Mouse (Mus musculus): ENCODE data around the gene Olfr545. TPM values are rescaled to one million over a fixed set of nuclear protein-coding genes. Genes with fewer than 3 reads are reported as not detected.
A peak's percentile ranks its signal among the peaks of the same experiment; 100 is the strongest.
"Not testable (repeated sequence)": the region's sequence is repeated elsewhere in the genome, so short reads cannot be mapped to it uniquely, and the experiment has no call there.

Gene Olfr545
- polyA plus RNA-seq, 1 experiment from 2014 or later = 0.05 TPM

DNA sequence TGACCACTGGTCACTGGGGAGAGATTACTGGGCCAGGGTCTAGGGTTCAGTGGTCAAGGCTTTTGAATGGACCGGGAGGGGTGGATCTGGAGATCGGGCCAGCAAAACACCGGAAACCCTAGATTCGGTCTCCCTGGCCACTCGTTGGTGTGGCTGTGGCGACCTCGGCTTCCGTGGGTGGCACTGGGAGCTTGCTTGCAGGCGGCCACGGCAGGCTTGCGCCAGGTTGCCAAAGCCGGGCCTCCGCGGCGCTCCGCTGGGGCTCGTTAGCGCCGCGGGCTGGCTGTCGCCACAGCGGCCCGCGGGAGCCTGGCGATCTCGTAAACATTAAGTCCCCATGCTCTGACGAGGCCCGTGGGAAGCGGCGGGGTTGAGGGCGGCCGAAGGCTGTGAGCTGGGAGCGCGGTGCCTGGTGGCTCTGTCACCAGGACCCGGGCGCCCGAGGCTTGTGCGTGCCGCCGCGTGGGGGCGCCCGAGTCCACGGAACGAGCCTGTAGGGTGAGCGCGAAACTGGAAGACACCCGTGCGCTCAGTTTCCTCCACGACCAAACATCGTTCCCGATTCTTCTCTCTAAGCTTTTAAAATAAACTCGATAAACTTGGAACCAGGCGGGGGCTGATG, 13.6 kb upstream of the Olfr545 start:
- H3K4me1 ChIP-seq (replicated peaks; ENCODE audit: control insufficient read depth, insufficient read depth, low read length) = no peaks in the 10 kb centered on the region
- H3K36me3 ChIP-seq (ENCODE audit: control insufficient read depth, insufficient read depth, low read length) = no peaks in the 10 kb centered on the region
- no peak overlapping the region for H3K27ac ChIP-seq (ENCODE audit: low read depth)
- ATAC-seq (replicated peaks; ENCODE audit: low FRiP score, low TSS enrichment, low read depth) = peak; percentile 95
- H3K27me3 ChIP-seq (replicated peaks; ENCODE audit: control insufficient read depth, insufficient read depth, low read length) = no peaks in the 10 kb centered on the region
- H3K9ac ChIP-seq (ENCODE audit: low read length) = peak overlapping the region; percentile 60
- peak; percentile 95 for DNase-seq (ENCODE audit: low spot score)
- no peaks in the 10 kb centered on the region for H3K9me3 ChIP-seq (ENCODE audit: control insufficient read depth, low read length)
- peak overlapping the region; percentile 93 for H3K4me2 ChIP-seq (ENCODE audit: low read length)
- peak overlapping the region; percentile 41 for H3K4me3 ChIP-seq (ENCODE audit: low read depth, low read length)
- WGBS = 1% methylated on average over 54 of the region's 54 CpGs

DNA sequence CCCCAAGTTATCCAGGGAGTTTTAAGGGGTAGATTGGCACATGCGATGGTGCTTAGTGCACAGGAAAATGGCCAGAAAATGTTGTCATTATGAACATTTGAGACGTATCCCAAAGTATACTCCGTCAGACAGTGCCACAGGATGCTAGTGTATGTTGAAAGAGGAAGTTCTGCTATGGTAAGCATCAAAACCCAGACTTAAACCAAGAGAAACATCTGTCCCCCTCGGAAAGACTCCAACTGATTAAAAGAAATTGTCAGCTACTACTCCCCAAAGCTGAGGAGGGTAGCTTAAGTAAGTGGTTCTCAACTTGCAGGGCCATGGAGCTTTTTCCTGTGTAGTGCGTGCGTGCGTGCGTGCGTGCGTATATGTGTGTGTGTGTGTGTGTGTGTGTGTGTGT, 12.6 kb upstream of the Olfr545 start:
- Histone ChIP-seq H3K4me3 (ENCODE audit: low read depth, low read length) (no peak overlapping the region), H3K4me2 (ENCODE audit: low read length) (no peak overlapping the region), H3K27ac (ENCODE audit: low read depth) (no peak overlapping the region), H3K27me3 (replicated peaks; ENCODE audit: control insufficient read depth, insufficient read depth, low read length) (no peaks in the 10 kb centered on the region), H3K4me1 (replicated peaks; ENCODE audit: control insufficient read depth, insufficient read depth, low read length) (no peaks in the 10 kb centered on the region), H3K36me3 (ENCODE audit: control insufficient read depth, insufficient read depth, low read length) (no peaks in the 10 kb centered on the region), H3K9me3 (ENCODE audit: control insufficient read depth, low read length) (no peaks in the 10 kb centered on the region), H3K9ac (ENCODE audit: low read length) (no peak overlapping the region)
- 89% methylated on average over 10 of the region's 10 CpGs for WGBS
- no peak for DNase-seq (ENCODE audit: low spot score)
- ATAC-seq (replicated peaks; ENCODE audit: low FRiP score, low TSS enrichment, low read depth) = no peak

DNA sequence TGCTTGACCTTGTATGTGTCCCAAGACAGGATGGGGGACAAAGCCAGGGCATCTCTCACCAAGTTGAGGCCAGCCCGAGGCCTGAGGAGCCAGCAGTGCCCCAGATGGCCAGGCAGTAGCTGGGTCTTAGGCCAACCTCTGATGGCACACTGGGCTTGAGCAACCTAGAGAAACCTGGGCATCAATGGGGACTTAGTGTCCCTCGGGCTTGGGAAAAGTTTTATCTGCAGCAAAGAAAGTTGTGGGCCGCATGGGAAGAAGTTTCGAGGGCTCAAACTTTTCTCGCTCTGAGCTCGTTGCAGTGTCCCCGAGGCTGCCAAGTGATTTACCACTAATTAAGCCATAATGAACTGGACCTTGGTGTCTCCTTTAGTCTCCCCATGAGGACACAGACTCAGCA, 10.4 kb upstream of the Olfr545 start:
- Histone ChIP-seq H3K27ac (ENCODE audit: low read depth) (no peak overlapping the region), H3K4me3 (ENCODE audit: low read depth, low read length) (no peak overlapping the region), H3K4me1 (replicated peaks; ENCODE audit: control insufficient read depth, insufficient read depth, low read length) (no peaks in the 10 kb centered on the region), H3K4me2 (ENCODE audit: low read length) (no peak overlapping the region), H3K36me3 (ENCODE audit: control insufficient read depth, insufficient read depth, low read length) (no peaks in the 10 kb centered on the region), H3K9me3 (ENCODE audit: control insufficient read depth, low read length) (no peaks in the 10 kb centered on the region), H3K9ac (ENCODE audit: low read length) (no peak overlapping the region), H3K27me3 (replicated peaks; ENCODE audit: control insufficient read depth, insufficient read depth, low read length) (no peaks in the 10 kb centered on the region)
- ATAC-seq (replicated peaks; ENCODE audit: low FRiP score, low TSS enrichment, low read depth) (no peak), DNase-seq (ENCODE audit: low spot score) (no peak)
- 80% methylated on average over 7 of the region's 7 CpGs for WGBS

DNA sequence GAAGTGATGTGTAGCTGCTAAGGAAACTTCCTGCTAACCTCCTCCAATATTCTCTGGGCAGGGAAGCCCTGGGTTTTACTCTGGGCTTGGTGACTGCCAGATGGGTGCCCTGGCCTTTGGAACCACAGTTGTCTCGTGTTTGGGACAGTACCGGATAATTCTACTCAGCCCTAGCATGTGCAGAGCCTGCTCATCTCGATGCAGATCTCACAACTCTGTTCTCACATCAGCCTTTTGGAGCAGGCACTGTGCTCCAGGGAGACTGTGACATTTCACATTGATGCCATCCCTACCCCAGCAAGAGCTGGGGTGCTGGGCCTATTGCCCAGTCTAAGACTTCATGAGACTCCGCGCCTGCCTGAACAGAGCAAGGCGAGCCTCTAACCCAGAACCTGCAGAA, 9.3 kb upstream of the Olfr545 start:
- no peak for ATAC-seq (replicated peaks; ENCODE audit: low FRiP score, low TSS enrichment, low read depth)
- Histone ChIP-seq H3K4me3 (ENCODE audit: low read depth, low read length) (no peak overlapping the region), H3K36me3 (ENCODE audit: control insufficient read depth, insufficient read depth, low read length) (no peaks in the 10 kb centered on the region), H3K4me1 (replicated peaks; ENCODE audit: control insufficient read depth, insufficient read depth, low read length) (no peaks in the 10 kb centered on the region), H3K9me3 (ENCODE audit: control insufficient read depth, low read length) (no peaks in the 10 kb centered on the region), H3K27me3 (replicated peaks; ENCODE audit: control insufficient read depth, insufficient read depth, low read length) (no peaks in the 10 kb centered on the region), H3K4me2 (ENCODE audit: low read length) (no peak overlapping the region), H3K9ac (ENCODE audit: low read length) (no peak overlapping the region), H3K27ac (ENCODE audit: low read depth) (no peak overlapping the region)
- DNase-seq (ENCODE audit: low spot score) = no peak
- 89% methylated on average over 6 of the region's 6 CpGs for WGBS

DNA sequence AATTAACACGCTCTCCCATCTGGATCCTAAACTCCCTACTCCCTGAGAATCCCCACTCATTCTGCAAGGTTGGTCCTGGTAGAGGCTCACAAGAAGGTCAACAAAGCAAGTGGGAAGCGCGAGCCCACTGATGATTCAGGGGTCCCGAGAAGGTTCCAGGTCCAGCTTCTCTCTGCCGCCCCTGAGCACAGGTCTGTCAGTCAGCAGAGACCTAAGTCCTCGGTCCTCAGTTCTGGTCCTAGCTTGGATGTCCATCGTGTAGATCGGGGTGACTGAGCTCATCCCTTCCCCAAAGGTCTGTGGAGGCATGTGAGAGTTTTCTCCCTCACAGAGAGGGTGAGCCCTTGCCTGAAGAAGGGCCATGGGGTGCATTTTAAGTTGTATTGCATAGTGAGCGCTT, 8.7 kb upstream of the Olfr545 start:
- peak; percentile 31 for DNase-seq (ENCODE audit: low spot score)
- H3K4me3 ChIP-seq (ENCODE audit: low read depth, low read length) = no peak overlapping the region
- H3K27me3 ChIP-seq (replicated peaks; ENCODE audit: control insufficient read depth, insufficient read depth, low read length) = no peaks in the 10 kb centered on the region
- no peaks in the 10 kb centered on the region for H3K36me3 ChIP-seq (ENCODE audit: control insufficient read depth, insufficient read depth, low read length)
- ATAC-seq (replicated peaks; ENCODE audit: low FRiP score, low TSS enrichment, low read depth) = no peak
- H3K4me1 ChIP-seq (replicated peaks; ENCODE audit: control insufficient read depth, insufficient read depth, low read length) = no peaks in the 10 kb centered on the region
- no peak overlapping the region for H3K9ac ChIP-seq (ENCODE audit: low read length)
- no peak overlapping the region for H3K27ac ChIP-seq (ENCODE audit: low read depth)
- H3K4me2 ChIP-seq (ENCODE audit: low read length) = no peak overlapping the region
- 88% methylated on average over 9 of the region's 9 CpGs for WGBS
- no peaks in the 10 kb centered on the region for H3K9me3 ChIP-seq (ENCODE audit: control insufficient read depth, low read length)

DNA sequence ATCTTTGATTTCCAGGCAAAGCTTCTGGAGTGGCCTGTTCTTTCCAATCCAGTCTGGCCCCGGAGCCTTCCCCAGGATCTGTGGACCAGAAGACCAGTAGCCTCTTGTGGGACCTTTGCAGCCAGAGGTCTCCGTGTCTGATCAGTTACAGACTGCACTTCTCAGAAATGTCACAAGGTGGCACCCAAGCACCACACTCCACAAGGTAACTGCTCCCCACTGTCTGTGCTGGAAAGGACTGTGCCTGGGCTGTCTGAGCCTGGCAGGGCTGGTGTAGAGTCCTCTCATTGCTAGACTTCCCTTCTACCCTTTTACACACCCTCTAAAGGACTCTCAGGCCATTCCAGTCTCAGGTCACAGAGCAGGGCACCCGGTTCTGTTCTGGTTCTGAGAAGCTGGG, 7.5 kb upstream of the Olfr545 start:
- Histone ChIP-seq H3K4me1 (replicated peaks; ENCODE audit: control insufficient read depth, insufficient read depth, low read length) (no peaks in the 10 kb centered on the region), H3K4me3 (ENCODE audit: low read depth, low read length) (no peak overlapping the region), H3K4me2 (ENCODE audit: low read length) (no peak overlapping the region), H3K9me3 (ENCODE audit: control insufficient read depth, low read length) (no peaks in the 10 kb centered on the region), H3K27ac (ENCODE audit: low read depth) (no peak overlapping the region), H3K36me3 (ENCODE audit: control insufficient read depth, insufficient read depth, low read length) (no peaks in the 10 kb centered on the region), H3K27me3 (replicated peaks; ENCODE audit: control insufficient read depth, insufficient read depth, low read length) (no peaks in the 10 kb centered on the region), H3K9ac (ENCODE audit: low read length) (no peak overlapping the region)
- ATAC-seq (replicated peaks; ENCODE audit: low FRiP score, low TSS enrichment, low read depth) (peak; percentile 64), DNase-seq (ENCODE audit: low spot score) (peak; percentile 84)
- 48% methylated on average over 3 of the region's 3 CpGs for WGBS

DNA sequence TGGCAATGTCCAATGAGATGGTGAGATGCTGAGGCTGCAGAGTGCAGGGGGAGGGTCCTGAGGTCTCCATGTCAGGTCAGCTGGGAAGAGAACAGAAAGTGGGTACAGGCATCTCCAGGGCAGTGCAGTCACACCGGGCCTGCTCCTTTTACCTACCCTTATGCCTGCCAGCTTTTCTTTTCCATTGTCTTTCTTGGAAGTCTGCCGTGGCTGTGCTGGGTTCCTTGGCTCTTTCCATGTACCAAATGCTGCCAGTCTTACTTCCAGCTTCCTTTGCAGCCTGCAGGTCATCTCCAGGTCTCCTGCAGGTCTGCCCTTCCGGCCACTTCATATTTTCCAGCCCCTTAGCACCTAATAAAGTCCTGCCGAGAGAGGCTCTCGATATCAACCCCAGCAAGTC, 2.6 kb upstream of the Olfr545 start:
- DNase-seq (ENCODE audit: low spot score) = no peak
- no peak for ATAC-seq (replicated peaks; ENCODE audit: low FRiP score, low TSS enrichment, low read depth)
- Histone ChIP-seq H3K27ac (ENCODE audit: low read depth) (no peak overlapping the region), H3K4me3 (ENCODE audit: low read depth, low read length) (no peak overlapping the region), H3K4me2 (ENCODE audit: low read length) (no peak overlapping the region), H3K4me1 (replicated peaks; ENCODE audit: control insufficient read depth, insufficient read depth, low read length) (no peaks in the 10 kb centered on the region), H3K9ac (ENCODE audit: low read length) (no peak overlapping the region), H3K27me3 (replicated peaks; ENCODE audit: control insufficient read depth, insufficient read depth, low read length) (no peaks in the 10 kb centered on the region), H3K36me3 (ENCODE audit: control insufficient read depth, insufficient read depth, low read length) (no peaks in the 10 kb centered on the region), H3K9me3 (ENCODE audit: control insufficient read depth, low read length) (no peaks in the 10 kb centered on the region)
- WGBS = 82% methylated on average over 5 of the region's 5 CpGs

DNA sequence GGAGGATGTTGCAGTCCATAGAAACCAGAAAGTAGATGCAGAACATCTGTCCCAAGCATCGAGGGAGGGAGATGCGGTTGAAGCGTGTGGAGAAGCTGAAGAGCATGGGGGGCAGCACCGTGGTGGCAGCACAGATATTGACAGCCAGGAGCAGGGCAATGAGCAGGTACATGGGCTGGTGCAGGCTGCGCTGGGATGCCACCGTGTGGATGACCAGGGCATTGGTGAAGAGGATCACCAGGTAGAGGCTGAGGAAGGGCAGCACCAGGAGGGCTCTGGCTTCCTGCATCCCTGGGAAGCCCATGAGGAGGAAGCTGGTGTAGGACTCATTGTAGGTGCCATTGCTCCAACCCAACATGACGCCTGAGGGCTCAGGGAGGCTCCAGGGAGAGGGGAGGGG, 5.0 kb downstream of the Olfr545 start:
- not testable (repeated sequence) for H3K36me3 ChIP-seq (ENCODE audit: control insufficient read depth, insufficient read depth, low read length); H3K27ac ChIP-seq (ENCODE audit: low read depth); DNase-seq (ENCODE audit: low spot score); H3K4me1 ChIP-seq (replicated peaks; ENCODE audit: control insufficient read depth, insufficient read depth, low read length); ATAC-seq (replicated peaks; ENCODE audit: low FRiP score, low TSS enrichment, low read depth); H3K9ac ChIP-seq (ENCODE audit: low read length); H3K9me3 ChIP-seq (ENCODE audit: control insufficient read depth, low read length); H3K4me2 ChIP-seq (ENCODE audit: low read length); H3K4me3 ChIP-seq (ENCODE audit: low read depth, low read length); H3K27me3 ChIP-seq (replicated peaks; ENCODE audit: control insufficient read depth, insufficient read depth, low read length)
- 53% methylated on average over 6 of the region's 7 CpGs for WGBS

DNA sequence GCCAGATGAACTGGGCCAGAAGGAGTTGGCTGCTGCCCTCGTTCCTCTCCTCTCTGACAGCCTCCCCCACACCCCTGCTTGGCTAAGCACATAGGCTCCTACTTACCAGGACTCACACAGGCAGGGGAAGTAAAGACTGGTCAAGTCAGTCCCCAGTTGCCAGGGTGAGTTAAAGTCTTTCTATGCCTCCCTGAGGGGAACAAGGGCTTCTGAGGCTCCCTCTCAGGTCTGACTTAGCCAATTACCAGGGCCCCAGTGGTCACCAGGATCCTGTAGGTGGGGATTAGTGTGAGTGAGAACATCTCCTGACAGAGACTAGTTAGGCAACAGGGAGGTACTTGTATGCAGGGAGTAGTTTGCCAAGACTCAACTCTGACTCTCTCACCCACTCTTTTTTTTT, 11.2 kb downstream of the Olfr545 start, which contains the start of gene Olfr544:
TSS of gene Olfr544 (minus strand) at position 153 of the 400 bp plus-strand sequence.
- Histone ChIP-seq H3K9ac (ENCODE audit: low read length) (no peak within 1 kb of the TSS), H3K9me3 (ENCODE audit: control insufficient read depth, low read length) (no peaks in the 10 kb centered on the region), H3K4me2 (ENCODE audit: low read length) (no peak within 1 kb of the TSS), H3K36me3 (ENCODE audit: control insufficient read depth, insufficient read depth, low read length) (no peaks in the 10 kb centered on the region), H3K27me3 (replicated peaks; ENCODE audit: control insufficient read depth, insufficient read depth, low read length) (no peaks in the 10 kb centered on the region), H3K27ac (ENCODE audit: low read depth) (no peak within 1 kb of the TSS), H3K4me3 (ENCODE audit: low read depth, low read length) (no peak within 1 kb of the TSS), H3K4me1 (replicated peaks; ENCODE audit: control insufficient read depth, insufficient read depth, low read length) (no peaks in the 10 kb centered on the region)
- ATAC-seq (replicated peaks; ENCODE audit: low FRiP score, low TSS enrichment, low read depth) = no peak
- WGBS = 60% methylated on average over 1 of the region's 1 CpGs
- DNase-seq (ENCODE audit: low spot score) = no peak

Measured in intestine, embryonic 14.5 days (tissue).